Mouse (Mus musculus) right cerebral cortex, postnatal 36 days (tissue): ENCODE results near the gene Hnrnpk.
A peak's percentile ranks its signal among the peaks of the same experiment; 100 is the strongest.
"Not testable (repeated sequence)": the region's sequence is repeated elsewhere in the genome, so short reads cannot be mapped to it uniquely, and the experiment has no call there.

Experiments
- DNase-seq, 2 experiments: peaks; one replicate each; pipeline ENCODE4 v3.0.0; 2022; ENCODE audit warnings: low spot score in 2 of 2, mixed read lengths in 1 of 2

Gene Hnrnpk

GRCm38 (mm10) chr13:58389324-58389951 is 13.7 kb downstream of the Hnrnpk start:
- no peak for DNase-seq

GRCm38 (mm10) chr13:58388379-58388778 is 14.8 kb downstream of the Hnrnpk start:
- DNase-seq, result no peak

- peak; percentile 40 to 48 for DNase-seq
These were observed 15.2 kb downstream of the Hnrnpk start for GRCm38 (mm10) chr13:58387948-58388347.

- no peak for DNase-seq
These were observed 17.6 kb downstream of the Hnrnpk start for GRCm38 (mm10) chr13:58385547-58385920.

- DNase-seq, result peak; percentile 8 to 10
These were observed 18.2 kb downstream of the Hnrnpk start, which contains the start of gene 2210016F16Rik for GRCm38 (mm10) chr13:58384779-58385546. Gene 2210016F16Rik, minus strand, starts transcription at chr13:58385225.

GRCm38 (mm10) chr13:58384371-58384770 is 18.8 kb downstream of the Hnrnpk start:
- DNase-seq, result no peak

- DNase-seq, result no peak
These were observed 30.0 kb downstream of the Hnrnpk start for GRCm38 (mm10) chr13:58373153-58373470.

- DNase-seq, result no peak
These were observed 30.6 kb downstream of the Hnrnpk start for GRCm38 (mm10) chr13:58372278-58373152.

GRCm38 (mm10) chr13:58368835-58369234 is 34.3 kb downstream of the Hnrnpk start:
- no peak for DNase-seq

GRCm38 (mm10) chr13:58367641-58368040 is 35.5 kb downstream of the Hnrnpk start:
- DNase-seq, result no peak

- DNase-seq, result no peak
These were observed 36.8 kb downstream of the Hnrnpk start for GRCm38 (mm10) chr13:58366373-58366772.

- DNase-seq, result not testable (repeated sequence)
These were observed 38.0 kb downstream of the Hnrnpk start for GRCm38 (mm10) chr13:58365179-58365578.

GRCm38 (mm10) chr13:58364353-58365175 is 38.6 kb downstream of the Hnrnpk start:
- DNase-seq, result no peak

- no peak for DNase-seq
These were observed 43.9 kb downstream of the Hnrnpk start for GRCm38 (mm10) chr13:58359304-58359653.

- peak; percentile 15 to 28 for DNase-seq
These were observed 44.4 kb downstream of the Hnrnpk start, which contains the start of gene Kif27 for GRCm38 (mm10) chr13:58358629-58359303. Gene Kif27, minus strand, starts transcription at chr13:58359122.

- DNase-seq, result no peak
These were observed 50.1 kb downstream of the Hnrnpk start for GRCm38 (mm10) chr13:58352996-58353395.

- no peak for DNase-seq
These were observed 52.5 kb downstream of the Hnrnpk start for GRCm38 (mm10) chr13:58350606-58351005.

- peak; percentile 17 to 19 for DNase-seq
These were observed 58.6 kb downstream of the Hnrnpk start for GRCm38 (mm10) chr13:58344505-58344904.
